Mouse (Mus musculus) megakaryocyte-erythroid progenitor cell, adult 5-6 weeks (primary cell): ENCODE results near the gene Gm49711. TPM values are rescaled to one million over a fixed set of nuclear protein-coding genes. Genes with fewer than 3 reads are reported as not detected.
"Not testable (repeated sequence)": the region's sequence is repeated elsewhere in the genome, so short reads cannot be mapped to it uniquely, and the experiment has no call there.

Experiments
- ATAC-seq: replicated peaks from 2 replicates; pipeline ENCODE4 v1.8.0; 2016; ENCODE audit warnings: mild to moderate bottlenecking, inconsistent platforms; ENCODE audit not compliant: severe bottlenecking, poor library complexity, low FRiP score, low TSS enrichment
- total RNA-seq, 2 experiments: library from RNA; stranded (forward) in 1 of 2; stranded (reverse) in 1 of 2; fragments of 200-1000, 215-1000 nt in 1 of 2; fragments of >200 nt in 1 of 2; fragmentation: Nextera tagmentation in 1 of 2; gene quantifications; 2 replicates each; pipeline ENCODE4 v1.2.3; 2014 to 2017

Gm49711 gene
- total RNA-seq, 2 experiments from 2014 or later: not detected

GRCm38 (mm10) chr16:92060213-92060612 lies 2.1 kb downstream of the Gm49711 start:
- ATAC-seq: no peak

- ATAC-seq: no peak
Measured at GRCm38 (mm10) chr16:92061586-92061985, 3.5 kb downstream of the Gm49711 start.

GRCm38 (mm10) chr16:92062832-92063231 lies 4.7 kb downstream of the Gm49711 start:
- ATAC-seq: no peak

GRCm38 (mm10) chr16:92064801-92065200 lies 6.7 kb downstream of the Gm49711 start:
- peak; percentile 83 for ATAC-seq

- ATAC-seq: no peak
Measured at GRCm38 (mm10) chr16:92070338-92070737, 12.2 kb downstream of the Gm49711 start.

- no peak for ATAC-seq
Measured at GRCm38 (mm10) chr16:92076797-92077196, 18.7 kb downstream of the Gm49711 start.

- ATAC-seq: no peak
Measured at GRCm38 (mm10) chr16:92083771-92084453, 25.8 kb downstream of the Gm49711 start.

- ATAC-seq: no peak
Measured at GRCm38 (mm10) chr16:92089225-92089624, 31.1 kb downstream of the Gm49711 start.

GRCm38 (mm10) chr16:92091876-92092275 lies 33.8 kb downstream of the Gm49711 start:
- no peak for ATAC-seq

- ATAC-seq: no peak
Measured at GRCm38 (mm10) chr16:92098351-92099051, 40.4 kb downstream of the Gm49711 start.

- ATAC-seq: no peak
Measured at GRCm38 (mm10) chr16:92099598-92099997, 41.5 kb downstream of the Gm49711 start.

- no peak for ATAC-seq
Measured at GRCm38 (mm10) chr16:92100111-92100510, 42.0 kb downstream of the Gm49711 start.

GRCm38 (mm10) chr16:92102115-92102514 lies 44.0 kb downstream of the Gm49711 start:
- no peak for ATAC-seq

- ATAC-seq: not testable (repeated sequence)
Measured at GRCm38 (mm10) chr16:92102931-92103330, 44.8 kb downstream of the Gm49711 start.

- ATAC-seq: no peak
Measured at GRCm38 (mm10) chr16:92103572-92104331, 45.6 kb downstream of the Gm49711 start.

- no peak for ATAC-seq
Measured at GRCm38 (mm10) chr16:92104332-92104590, 46.1 kb downstream of the Gm49711 start.

- ATAC-seq: no peak
Measured at GRCm38 (mm10) chr16:92104951-92105350, 46.8 kb downstream of the Gm49711 start.

- ATAC-seq: no peak
Measured at GRCm38 (mm10) chr16:92105631-92106030, 47.5 kb downstream of the Gm49711 start.

- no peak for ATAC-seq
Measured at GRCm38 (mm10) chr16:92107346-92107745, 49.2 kb downstream of the Gm49711 start.

- no peak for ATAC-seq
Measured at GRCm38 (mm10) chr16:92114706-92115241, 56.7 kb downstream of the Gm49711 start.
